Mouse (Mus musculus) neural tube, embryonic 11.5 days (tissue): ENCODE results near the gene Prss27. TPM values are rescaled to one million over a fixed set of nuclear protein-coding genes. Genes with fewer than 3 reads are reported as not detected.

Experiments used
- ATAC-seq: fragments of 200-750 bp; cut with Nextera tagmentation; 2 replicates; pipeline ENCODE4 v1.8.0; 2017; ENCODE audit warnings: moderate number of reproducible peaks, mild to moderate bottlenecking, moderate TSS enrichment, moderate library complexity; ENCODE audit not compliant: insufficient read depth, low FRiP score, low TSS enrichment
- DNase-seq: peaks from one replicate; pipeline ENCODE4 v3.0.0-alpha.2; 2015; ENCODE audit warnings: low spot score
- H3K27ac ChIP-seq: fragments of 300-500 bp; sonication (generic); 2 replicates; pipeline ENCODE4 v1.5.1; 2014; ENCODE audit warnings: low read depth, mild to moderate bottlenecking, low read length
- H3K27me3 ChIP-seq: fragments of 300-500 bp; sonication (generic); 2 replicates; pipeline ENCODE4 v1.6.1; 2014; ENCODE audit warnings: mild to moderate bottlenecking, low read length, mixed read lengths; ENCODE audit not compliant: control insufficient read depth, insufficient read depth
- H3K36me3 ChIP-seq: fragments of 300-500 bp; sonication (generic); 2 replicates; pipeline ENCODE4 v1.6.1; 2014; ENCODE audit warnings: mild to moderate bottlenecking, low read length, moderate library complexity, mixed read lengths; ENCODE audit not compliant: control insufficient read depth, insufficient read depth
- H3K4me1 ChIP-seq: fragments of 300-500 bp; sonication (generic); 2 replicates; pipeline ENCODE4 v1.6.1; 2014; ENCODE audit warnings: low read length, mixed read lengths; ENCODE audit not compliant: control insufficient read depth, insufficient read depth
- H3K4me2 ChIP-seq: fragments of 300-500 bp; sonication (generic); 2 replicates; pipeline ENCODE4 v1.6.1; 2014; ENCODE audit warnings: low read depth, mild to moderate bottlenecking, moderate library complexity
- H3K4me3 ChIP-seq: fragments of 300-500 bp; sonication (generic); 2 replicates; pipeline ENCODE4 v1.5.1; 2014; ENCODE audit warnings: low read depth, low read length
- H3K9ac ChIP-seq: fragments of 300-500 bp; sonication (generic); 2 replicates; pipeline ENCODE4 v1.6.1; 2014; ENCODE audit warnings: mild to moderate bottlenecking, low read length
- H3K9me3 ChIP-seq: fragments of 300-500 bp; sonication (generic); 2 replicates; pipeline ENCODE4 v1.6.1; 2016; ENCODE audit warnings: low read length; ENCODE audit not compliant: control insufficient read depth
- WGBS: fragments of 180-500 bp; shearing (Covaris S2); extraction: QIAGEN DNeasy Blood & Tissue Kit; methylation state at CpG from one replicate; pipeline ENCODE4 v1.1.7; 2014; 5-methylcytosine and 5-hydroxymethylcytosine counted together
- polyA plus RNA-seq: library from polyadenylated mRNA; unstranded; fragments of >200 nt; fragmentation: Nextera tagmentation; extraction: Ambion mirVana; gene quantifications from 2 replicates; pipeline ENCODE4 v1.2.1, GENCODE M21; 2014

Prss27 gene
- polyA plus RNA-seq, 1 experiment from 2014 or later: 0.37 TPM

DNA sequence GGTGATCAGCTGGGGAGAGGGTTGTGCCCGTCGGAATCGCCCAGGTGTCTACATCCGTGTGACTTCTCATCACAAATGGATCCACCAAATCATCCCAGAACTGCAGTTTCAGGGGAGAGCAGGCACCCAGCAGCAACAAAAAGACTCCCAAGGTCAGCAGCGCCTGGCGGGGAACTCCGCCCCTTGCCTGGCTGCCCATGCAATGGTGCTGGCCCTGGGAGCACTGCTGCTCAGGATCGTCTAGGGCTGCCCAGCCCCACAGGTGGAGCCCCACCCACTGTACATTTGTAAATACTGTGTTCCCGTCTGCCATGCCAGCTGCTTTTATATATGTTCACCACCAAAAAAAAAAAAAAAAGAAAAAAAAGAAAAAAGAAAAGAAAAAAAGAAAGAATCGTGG, 7.7 kb downstream of the Prss27 start:
- H3K4me2 ChIP-seq: no peak overlapping the region
- no peak overlapping the region for H3K27ac ChIP-seq
- H3K36me3 ChIP-seq: peaks cover 13% of the 10 kb centered on the region
- H3K9me3 ChIP-seq: no peaks in the 10 kb centered on the region
- ATAC-seq (no peak), DNase-seq (no peak)
- H3K27me3 ChIP-seq: no peaks in the 10 kb centered on the region
- no peak overlapping the region for H3K4me3 ChIP-seq
- 82% methylated on average over 10 of the region's 10 CpGs for WGBS
- no peak overlapping the region for H3K9ac ChIP-seq
- no peaks in the 10 kb centered on the region for H3K4me1 ChIP-seq

DNA sequence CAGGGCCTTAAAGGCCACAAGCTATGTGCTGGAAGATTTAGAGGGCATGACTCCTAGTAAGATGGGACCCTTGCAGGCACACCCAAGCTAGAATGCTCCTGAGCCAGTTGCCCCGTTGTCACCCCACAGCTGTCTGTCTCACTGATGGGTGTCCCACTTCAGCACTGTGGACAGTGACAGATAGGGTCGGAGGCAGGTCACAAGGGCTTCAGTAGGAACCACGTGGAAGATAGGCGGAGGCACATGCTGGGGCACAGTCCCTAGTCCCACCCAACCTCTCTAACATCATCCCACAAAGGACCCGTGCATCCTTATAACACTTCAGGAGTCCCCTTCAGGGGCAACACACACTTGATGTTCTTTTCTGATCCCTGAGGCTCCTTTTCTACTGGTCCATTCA, 8.1 kb downstream of the Prss27 start:
- 38% methylated on average over 5 of the region's 5 CpGs for WGBS
- Histone ChIP-seq H3K27me3 (no peaks in the 10 kb centered on the region), H3K27ac (no peak overlapping the region), H3K4me2 (no peak overlapping the region), H3K9ac (no peak overlapping the region), H3K4me1 (no peaks in the 10 kb centered on the region), H3K4me3 (no peak overlapping the region), H3K9me3 (no peaks in the 10 kb centered on the region), H3K36me3 (peaks cover 15% of the 10 kb centered on the region)
- ATAC-seq (no peak), DNase-seq (no peak)

DNA sequence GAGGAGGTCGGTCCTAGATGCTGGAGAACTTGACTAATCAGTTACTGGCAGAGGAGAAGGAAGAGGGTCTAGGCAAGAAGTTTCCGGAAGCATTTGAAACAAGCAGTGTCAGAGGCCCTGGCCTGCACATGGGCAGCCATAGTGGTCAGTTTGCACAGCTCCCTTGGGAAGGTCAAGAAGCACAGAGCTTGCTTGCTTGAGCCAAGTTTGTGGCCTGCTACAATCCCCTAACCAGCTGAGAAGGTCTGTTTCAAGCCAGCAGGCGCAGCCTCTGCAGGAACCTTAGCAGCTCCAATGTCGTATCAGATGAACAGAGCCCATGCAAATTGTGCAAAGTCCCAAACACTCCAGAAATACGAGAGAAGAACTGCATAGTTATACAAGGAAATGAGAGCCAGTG, 10.1 kb downstream of the Prss27 start:
- Histone ChIP-seq H3K4me3 (no peak overlapping the region), H3K27me3 (no peaks in the 10 kb centered on the region), H3K4me2 (no peak overlapping the region), H3K36me3 (peaks cover 20% of the 10 kb centered on the region), H3K9me3 (no peaks in the 10 kb centered on the region), H3K4me1 (no peaks in the 10 kb centered on the region), H3K27ac (no peak overlapping the region), H3K9ac (no peak overlapping the region)
- 93% methylated on average over 5 of the region's 5 CpGs for WGBS
- ATAC-seq (no peak), DNase-seq (no peak)

DNA sequence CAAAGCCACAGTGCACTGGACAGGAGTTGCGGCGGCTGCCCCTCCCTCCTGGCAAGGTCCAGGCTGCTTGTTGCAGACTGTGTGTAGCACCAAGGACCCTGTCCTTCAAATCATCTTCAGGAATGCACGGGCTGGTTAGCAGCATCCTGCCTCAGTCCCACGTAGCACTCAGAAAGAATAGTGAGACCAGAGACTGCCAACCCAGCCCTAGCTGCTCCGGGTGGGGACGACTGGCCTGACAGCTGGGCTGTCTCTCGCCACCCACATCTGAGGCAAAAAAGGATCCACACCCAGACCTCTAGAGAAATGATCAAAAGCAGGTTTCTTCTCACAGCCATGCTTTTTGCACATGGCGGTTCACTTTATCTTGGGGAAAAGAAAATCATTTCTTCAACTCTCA, 11.1 kb downstream of the Prss27 start:
- Histone ChIP-seq H3K27me3 (no peaks in the 10 kb centered on the region), H3K36me3 (peaks cover 25% of the 10 kb centered on the region), H3K4me3 (no peak overlapping the region), H3K27ac (no peak overlapping the region), H3K4me2 (no peak overlapping the region), H3K4me1 (no peaks in the 10 kb centered on the region), H3K9ac (no peak overlapping the region), H3K9me3 (no peaks in the 10 kb centered on the region)
- ATAC-seq: no peak
- DNase-seq: no peak
- WGBS: 96% methylated on average over 8 of the region's 8 CpGs

DNA sequence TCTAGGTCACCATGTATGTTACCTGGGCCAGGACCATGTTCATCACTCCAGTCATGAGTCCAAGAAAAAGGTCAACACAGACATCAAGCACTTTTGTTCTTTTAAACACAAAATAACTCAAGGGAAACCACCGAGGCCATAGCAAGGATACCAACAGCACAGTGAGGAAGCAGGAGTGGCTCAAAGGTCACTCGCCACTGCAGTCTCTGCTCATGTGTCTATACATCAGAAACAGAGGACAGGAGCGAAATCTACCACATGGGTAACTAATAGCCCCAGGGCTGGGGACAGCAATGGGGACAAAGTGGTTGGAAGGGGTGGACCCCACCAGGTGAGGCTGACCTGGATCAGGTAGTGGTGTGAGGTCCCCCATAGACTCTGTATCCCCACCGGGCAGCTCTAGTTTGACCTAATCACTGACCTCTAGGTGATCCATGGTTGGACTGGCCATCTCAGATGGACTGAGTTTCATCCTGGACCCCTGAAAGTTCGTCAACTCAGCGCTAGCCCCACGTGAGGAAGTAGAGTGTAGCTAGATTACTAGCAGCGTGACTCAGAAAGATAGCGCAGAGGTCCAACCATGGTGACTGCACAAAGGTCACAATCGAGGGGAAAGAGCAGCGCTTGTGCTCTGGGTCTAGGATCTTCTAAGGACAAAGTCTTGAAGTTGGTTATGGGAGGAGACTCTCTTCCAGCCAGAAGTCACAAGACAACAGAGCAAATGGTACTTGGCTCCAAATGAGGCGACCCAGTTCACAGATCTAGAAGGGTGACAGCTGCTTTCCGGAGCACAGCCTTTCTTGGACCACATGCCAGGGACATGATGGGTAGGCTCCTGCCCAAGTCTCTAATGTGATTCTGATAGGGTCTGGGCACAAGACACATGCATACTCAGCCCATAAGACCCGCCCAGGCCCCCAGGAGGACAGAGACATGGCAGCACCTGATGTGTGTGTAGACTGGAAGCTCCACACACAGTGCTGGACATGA, 19.0 kb downstream of the Prss27 start:
- H3K4me3 ChIP-seq: no peak overlapping the region
- no peak overlapping the region for H3K4me2 ChIP-seq
- no peaks in the 10 kb centered on the region for H3K27me3 ChIP-seq
- no peak overlapping the region for H3K9ac ChIP-seq
- H3K4me1 ChIP-seq: no peaks in the 10 kb centered on the region
- ATAC-seq: no peak
- no peak overlapping the region for H3K27ac ChIP-seq
- DNase-seq: no peak
- H3K9me3 ChIP-seq: no peaks in the 10 kb centered on the region
- WGBS: 92% methylated on average over 14 of the region's 14 CpGs
- peaks cover 19% of the 10 kb centered on the region for H3K36me3 ChIP-seq

DNA sequence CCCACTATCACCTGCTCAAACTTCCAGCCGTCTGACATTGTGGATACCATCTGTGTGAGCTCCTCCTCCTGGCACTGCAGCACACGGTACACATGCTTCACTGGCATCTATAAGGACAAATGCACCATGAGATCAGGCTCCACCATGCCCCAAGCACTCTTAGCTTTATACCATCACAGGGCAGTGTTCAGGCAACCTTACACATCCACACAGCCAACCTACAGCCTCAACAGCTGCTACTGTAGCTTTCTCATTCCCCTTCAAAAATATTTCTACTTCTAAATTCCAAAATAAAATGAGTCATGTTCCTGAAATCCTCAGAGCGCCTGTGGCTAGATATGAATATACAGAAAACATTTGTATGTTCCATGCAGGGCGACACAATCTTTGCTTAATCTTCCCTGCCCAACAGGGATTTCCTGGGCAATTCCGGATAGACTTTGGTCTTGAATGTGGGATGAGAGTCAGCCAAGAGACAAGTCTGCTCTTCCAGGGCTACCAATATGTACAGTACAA, 19.8 kb downstream of the Prss27 start:
- H3K27ac ChIP-seq: no peak overlapping the region
- no peaks in the 10 kb centered on the region for H3K4me1 ChIP-seq
- no peak overlapping the region for H3K9ac ChIP-seq
- ATAC-seq (no peak), DNase-seq (no peak)
- no peak overlapping the region for H3K4me3 ChIP-seq
- H3K9me3 ChIP-seq: no peaks in the 10 kb centered on the region
- WGBS: 93% methylated on average over 5 of the region's 5 CpGs
- H3K36me3 ChIP-seq: peaks cover 17% of the 10 kb centered on the region
- no peaks in the 10 kb centered on the region for H3K27me3 ChIP-seq
- no peak overlapping the region for H3K4me2 ChIP-seq

DNA sequence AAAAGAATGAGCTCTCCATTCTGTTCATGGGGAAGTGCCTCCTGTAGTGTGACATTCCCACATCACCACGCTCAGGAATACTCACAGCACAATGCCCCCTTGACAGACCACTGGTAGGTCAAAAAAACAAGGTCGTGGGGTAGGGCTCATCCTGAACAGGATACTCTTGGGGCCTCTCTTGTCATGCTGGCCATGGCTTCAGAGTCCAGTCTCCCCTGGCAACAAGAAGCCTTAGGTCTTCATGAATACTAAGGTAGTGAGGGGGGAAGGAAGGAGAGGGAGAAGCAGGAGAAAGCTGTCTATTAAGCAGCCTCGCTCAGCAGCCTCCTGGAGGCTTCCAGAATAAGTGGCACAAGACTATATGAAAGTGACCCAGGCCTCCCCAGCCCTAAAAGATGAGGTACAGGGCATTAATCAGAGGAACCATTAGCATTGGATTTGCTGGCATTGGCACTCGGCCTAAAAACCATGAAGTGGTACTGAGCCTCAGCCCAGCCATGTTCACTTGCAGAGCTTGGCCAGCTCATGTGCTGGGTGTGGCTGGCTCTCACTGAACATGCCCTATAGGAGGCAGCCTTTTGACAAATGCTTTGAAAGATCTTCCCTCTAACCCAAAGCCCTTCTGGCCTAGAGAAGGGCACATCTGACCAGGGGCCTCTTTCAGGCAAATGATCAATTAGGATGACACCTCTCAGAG, 24.7 kb downstream of the Prss27 start:
- Histone ChIP-seq H3K4me2 (no peak overlapping the region), H3K9ac (no peak overlapping the region), H3K4me1 (no peaks in the 10 kb centered on the region), H3K27me3 (no peaks in the 10 kb centered on the region), H3K4me3 (no peak overlapping the region), H3K9me3 (no peaks in the 10 kb centered on the region), H3K27ac (no peak overlapping the region), H3K36me3 (no peaks in the 10 kb centered on the region)
- WGBS: 80% methylated on average over 4 of the region's 4 CpGs
- ATAC-seq (no peak), DNase-seq (no peak)

DNA sequence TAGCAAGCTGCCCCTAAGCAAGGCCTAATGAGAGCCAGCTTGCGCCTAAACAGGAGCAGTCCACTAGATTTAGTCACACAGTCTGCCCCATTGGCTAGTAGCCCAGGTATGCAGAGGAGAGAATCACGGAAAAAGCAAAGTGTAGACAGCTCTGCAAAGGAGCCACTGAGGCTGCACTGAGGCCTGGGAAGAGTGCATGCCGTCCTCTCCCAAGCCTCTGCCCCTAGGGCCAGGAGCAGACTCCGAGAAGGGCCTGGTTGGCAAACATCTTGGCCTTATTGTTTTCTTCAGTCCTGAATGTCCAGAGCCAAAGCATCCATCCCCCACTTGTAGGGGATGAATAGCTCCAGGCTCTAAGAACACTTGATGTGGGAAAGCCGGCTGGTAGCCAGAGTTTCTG, 30.3 kb downstream of the Prss27 start:
- Histone ChIP-seq H3K4me3 (no peak overlapping the region), H3K9ac (no peak overlapping the region), H3K9me3 (no peaks in the 10 kb centered on the region), H3K4me1 (peaks cover 6% of the 10 kb centered on the region; the same call in 1 of the 2 replicates), H3K27me3 (no peaks in the 10 kb centered on the region), H3K27ac (no peak overlapping the region), H3K4me2 (no peak overlapping the region), H3K36me3 (no peaks in the 10 kb centered on the region)
- 87% methylated on average over 5 of the region's 5 CpGs for WGBS
- ATAC-seq (no peak), DNase-seq (no peak)
